Mouse (Mus musculus) erythroid progenitor cell, adult 5-6 weeks (primary cell): ENCODE data around the gene Apol9a. TPM values are rescaled to one million over a fixed set of nuclear protein-coding genes. Genes with fewer than 3 reads are reported as not detected.

ENCODE experiments used
- ATAC-seq: replicated peaks from 2 replicates; pipeline ENCODE4 v1.8.0; 2016; ENCODE audit warnings: moderate number of reproducible peaks, mild to moderate bottlenecking, moderate TSS enrichment, inconsistent platforms; ENCODE audit not compliant: poor library complexity, low FRiP score, severe bottlenecking
- total RNA-seq, 2 experiments: library from RNA; stranded (forward) in 1 of 2; stranded (reverse) in 1 of 2; fragments of 150-400 nt in 1 of 2; fragments of 186-747, 209-891 nt in 1 of 2; gene quantifications; 2 replicates each; pipeline versions ENCODE4 v1.2.3 to v1.2.4; 2015 to 2017; ENCODE audit warnings: low replicate concordance in 2 of 2

The Apol9a gene
- total RNA-seq, 2 experiments from 2014 or later, result not detected

GRCm38 (mm10) chr15:77381481-77381880 is 29.5 kb downstream of the Apol9a start:
- no peak for ATAC-seq

- ATAC-seq, result no peak
Measured at GRCm38 (mm10) chr15:77379921-77380320, 31.0 kb downstream of the Apol9a start.

- no peak for ATAC-seq
Measured at GRCm38 (mm10) chr15:77377419-77377818, 33.5 kb downstream of the Apol9a start.

- no peak for ATAC-seq
Measured at GRCm38 (mm10) chr15:77376920-77377319, 34.0 kb downstream of the Apol9a start.

GRCm38 (mm10) chr15:77370588-77370987 is 40.3 kb downstream of the Apol9a start:
- no peak for ATAC-seq

GRCm38 (mm10) chr15:77369981-77370380 is 41.0 kb downstream of the Apol9a start:
- ATAC-seq, result no peak

GRCm38 (mm10) chr15:77368818-77369320 is 42.1 kb downstream of the Apol9a start:
- no peak for ATAC-seq

- ATAC-seq, result 0 out of 2 replicates have a peak, but pooled peaks have one; percentile 44
Measured at GRCm38 (mm10) chr15:77368148-77368547, 42.8 kb downstream of the Apol9a start.

- no peak for ATAC-seq
Measured at GRCm38 (mm10) chr15:77367504-77367903, 43.4 kb downstream of the Apol9a start.

GRCm38 (mm10) chr15:77366706-77367484 is 44.0 kb downstream of the Apol9a start:
- 0 out of 2 replicates have a peak, but pooled peaks have one; percentile 59 for ATAC-seq

- no peak for ATAC-seq
Measured at GRCm38 (mm10) chr15:77365700-77366570, 45.0 kb downstream of the Apol9a start.

- ATAC-seq, result no peak
Measured at GRCm38 (mm10) chr15:77364026-77364425, 46.9 kb downstream of the Apol9a start.

- no peak for ATAC-seq
Measured at GRCm38 (mm10) chr15:77363578-77363977, 47.4 kb downstream of the Apol9a start.

GRCm38 (mm10) chr15:77362952-77363351 is 48.0 kb downstream of the Apol9a start:
- no peak for ATAC-seq

GRCm38 (mm10) chr15:77359905-77360304 is 51.0 kb downstream of the Apol9a start:
- no peak for ATAC-seq

- ATAC-seq, result no peak
Measured at GRCm38 (mm10) chr15:77359486-77359885, 51.4 kb downstream of the Apol9a start.

GRCm38 (mm10) chr15:77359084-77359483 is 51.9 kb downstream of the Apol9a start:
- no peak for ATAC-seq

- peak; percentile 52; the same call in 1 of the 2 replicates for ATAC-seq
Measured at GRCm38 (mm10) chr15:77358320-77359040, 52.5 kb downstream of the Apol9a start.

- no peak for ATAC-seq
Measured at GRCm38 (mm10) chr15:77356248-77356810, 54.6 kb downstream of the Apol9a start.
